Mouse (Mus musculus) cerebellum, adult 2 months (tissue): Measurements from ENCODE around the gene Lrrfip2.
A peak's percentile ranks its signal among the peaks of the same experiment; 100 is the strongest.

Experiments
- CTCF ChIP-seq: fragments of 200-500 bp; IDR thresholded peaks from 2 replicates; pipeline ENCODE4 v1.5.1; 2011; ENCODE audit warnings: low read depth, mild to moderate bottlenecking, control low read depth, low read length, moderate library complexity, borderline replicate concordance; ENCODE audit not compliant: insufficient read depth
- POLR2A ChIP-seq: fragments of 200-500 bp; IDR thresholded peaks from 2 replicates; pipeline ENCODE4 v1.6.1; 2011; ENCODE audit warnings: low read length, control low read depth, borderline replicate concordance; ENCODE audit not compliant: insufficient read depth

DNA sequence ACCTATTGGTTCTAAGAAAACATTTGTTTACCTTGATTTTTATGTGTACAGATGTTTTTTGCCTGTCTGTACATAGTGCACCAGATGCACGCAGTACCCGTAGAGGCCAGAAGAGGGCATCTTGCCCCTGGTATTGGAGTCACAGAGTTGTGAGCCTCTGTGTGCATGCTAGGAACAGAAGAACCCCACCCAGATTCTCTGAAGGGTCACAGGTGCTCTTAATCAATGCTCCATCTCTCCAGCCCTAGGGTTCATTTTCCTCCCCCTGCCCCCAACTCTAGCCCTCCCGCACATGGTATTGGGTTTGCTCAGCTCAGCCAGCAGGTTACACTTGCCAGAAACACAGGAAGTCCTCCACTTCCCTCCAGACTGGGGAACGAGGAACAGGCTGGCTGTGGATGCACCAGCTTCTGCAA lies 46.8 kb upstream of the Lrrfip2 start:
- TF ChIP-seq CTCF, result 0 out of 2 replicates have a peak, but pooled peaks have one; percentile 35
- no peak for TF ChIP-seq POLR2A
